Mouse (Mus musculus): Measurements from ENCODE around the gene Tecpr2. TPM values are rescaled to one million over a fixed set of nuclear protein-coding genes. Genes with fewer than 3 reads are reported as not detected.

The Tecpr2 gene
- total RNA-seq, 1 experiment from 2014 or later, result 5.7 TPM

- no peak for ATAC-seq (replicated peaks; ENCODE audit: low read depth, poor library complexity, severe bottlenecking)
Observed at GRCm38 (mm10) chr12:110939385-110939784, 50.3 kb downstream of the Tecpr2 start.

- ATAC-seq (replicated peaks; ENCODE audit: low read depth, poor library complexity, severe bottlenecking), result peak; percentile 46; the same call in 1 of the 2 replicates
Observed at GRCm38 (mm10) chr12:110940869-110941268, 51.8 kb downstream of the Tecpr2 start.

GRCm38 (mm10) chr12:110946216-110946615 lies 57.2 kb downstream of the Tecpr2 start:
- no peak for ATAC-seq (replicated peaks; ENCODE audit: low read depth, poor library complexity, severe bottlenecking)

DNA sequence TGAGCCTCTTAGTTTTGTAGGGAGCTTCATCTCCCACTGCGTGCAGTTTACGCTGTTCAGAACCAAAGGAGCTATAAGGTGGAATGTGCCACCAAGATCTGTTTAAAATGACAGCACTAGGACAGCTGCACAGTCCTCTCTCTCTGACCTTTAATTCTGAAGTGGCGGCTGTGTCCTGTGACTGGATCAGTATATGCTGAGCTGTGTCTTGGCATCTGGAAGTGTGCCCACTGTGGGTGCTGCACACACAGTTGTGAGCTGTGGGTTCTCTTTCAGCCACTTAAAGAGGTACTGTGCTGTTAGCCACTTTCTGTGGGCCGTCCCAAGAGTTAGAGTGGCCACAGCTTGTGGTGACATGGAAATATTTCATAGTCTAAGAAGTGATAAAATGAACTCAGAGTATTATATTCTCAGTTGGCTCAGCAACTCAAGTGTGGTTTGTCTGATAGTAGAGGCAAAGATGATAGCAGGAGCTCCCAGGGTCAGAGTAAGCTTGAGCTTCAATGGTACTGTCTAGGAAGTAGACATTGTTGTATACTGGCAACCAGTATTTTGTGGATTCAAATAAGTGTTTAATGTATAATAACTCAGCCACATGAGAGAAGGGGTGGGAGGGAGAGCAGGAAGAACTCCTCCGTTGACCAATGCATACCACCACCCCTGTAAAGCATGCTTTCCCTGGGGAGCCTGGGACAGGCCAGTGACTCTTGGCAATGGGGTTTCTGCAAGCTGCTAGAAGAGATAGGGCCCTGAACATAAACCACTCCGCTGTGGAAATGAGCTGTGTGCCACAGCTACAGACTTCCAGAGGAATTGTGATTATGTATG lies 59.2 kb downstream of the Tecpr2 start:
- ATAC-seq (replicated peaks; ENCODE audit: low read depth, poor library complexity, severe bottlenecking), result peak; percentile 63

DNA sequence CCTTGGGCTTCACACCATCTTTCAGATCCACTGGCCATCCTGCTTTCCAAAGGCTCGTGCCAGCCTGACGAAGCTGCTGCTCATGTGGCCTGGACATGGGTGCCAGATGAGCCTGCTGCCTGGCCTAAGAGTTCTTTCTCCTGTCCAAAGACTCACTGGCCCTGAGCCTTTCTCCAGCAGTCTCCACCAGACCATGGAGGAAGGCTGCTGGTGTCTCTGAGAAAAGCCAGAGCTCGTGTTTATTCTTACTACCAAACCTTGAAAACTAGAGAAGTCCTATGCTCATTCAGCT lies 59.8 kb downstream of the Tecpr2 start:
- ATAC-seq (replicated peaks; ENCODE audit: low read depth, poor library complexity, severe bottlenecking), result no peak

GRCm38 (mm10) chr12:110949410-110949809 lies 60.3 kb downstream of the Tecpr2 start:
- no peak for ATAC-seq (replicated peaks; ENCODE audit: low read depth, poor library complexity, severe bottlenecking)

DNA sequence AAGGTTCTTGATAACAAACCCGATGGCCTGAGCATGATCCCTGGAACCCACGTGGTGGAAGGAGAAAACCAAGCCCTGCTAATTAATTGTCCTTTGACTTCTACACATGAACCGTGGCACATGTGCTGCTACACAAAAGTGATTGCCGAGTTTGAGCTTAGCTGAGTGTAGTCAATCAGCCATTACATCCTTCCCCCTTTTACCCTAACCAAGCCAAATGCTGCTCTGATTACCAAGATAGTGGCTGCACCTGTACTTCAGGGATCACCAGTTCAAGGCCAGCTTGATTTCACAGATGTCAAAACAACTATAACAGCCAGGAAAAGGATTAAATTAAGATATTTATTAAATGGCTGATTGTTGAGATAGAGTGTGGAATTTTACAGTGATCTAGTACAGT lies 61.1 kb downstream of the Tecpr2 start:
- ATAC-seq (replicated peaks; ENCODE audit: low read depth, poor library complexity, severe bottlenecking), result no peak

GRCm38 (mm10) chr12:110951236-110951635 lies 62.2 kb downstream of the Tecpr2 start:
- peak; percentile 20; the same call in 1 of the 2 replicates for ATAC-seq (replicated peaks; ENCODE audit: low read depth, poor library complexity, severe bottlenecking)

- ATAC-seq (replicated peaks; ENCODE audit: low read depth, poor library complexity, severe bottlenecking), result no peak
Observed at GRCm38 (mm10) chr12:110952628-110953385, 63.7 kb downstream of the Tecpr2 start.

- ATAC-seq (replicated peaks; ENCODE audit: low read depth, poor library complexity, severe bottlenecking), result no peak
Observed at GRCm38 (mm10) chr12:110953443-110953842, 64.4 kb downstream of the Tecpr2 start.

DNA sequence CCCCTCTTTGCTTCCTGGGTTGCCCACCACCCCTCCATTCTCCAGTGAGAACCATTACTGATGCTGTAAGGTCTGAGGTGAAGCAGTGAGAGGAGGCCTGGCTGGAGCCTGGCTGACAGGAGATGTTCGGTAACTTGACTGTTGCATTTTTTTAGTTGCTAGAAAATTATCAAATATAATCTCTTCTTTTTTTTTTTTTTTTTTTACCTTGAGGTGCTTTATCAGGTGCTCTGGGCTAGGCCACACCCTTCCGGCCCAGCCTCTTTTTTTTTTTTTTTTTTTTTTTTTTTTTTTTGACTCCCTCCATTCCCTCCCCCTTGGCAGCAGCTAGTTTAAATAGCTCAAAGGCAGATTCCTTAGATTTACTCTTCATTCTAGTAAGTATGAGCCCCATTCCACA lies 64.8 kb downstream of the Tecpr2 start:
- no peak for ATAC-seq (replicated peaks; ENCODE audit: low read depth, poor library complexity, severe bottlenecking)

GRCm38 (mm10) chr12:110954351-110954991 lies 65.4 kb downstream of the Tecpr2 start:
- no peak for ATAC-seq (replicated peaks; ENCODE audit: low read depth, poor library complexity, severe bottlenecking)

GRCm38 (mm10) chr12:110961973-110962372 lies 72.9 kb downstream of the Tecpr2 start:
- no peak for ATAC-seq (replicated peaks; ENCODE audit: low read depth, poor library complexity, severe bottlenecking)

GRCm38 (mm10) chr12:110965500-110965899 lies 76.4 kb downstream of the Tecpr2 start:
- ATAC-seq (replicated peaks; ENCODE audit: low read depth, poor library complexity, severe bottlenecking), result no peak

GRCm38 (mm10) chr12:110966079-110966478 lies 77.0 kb downstream of the Tecpr2 start:
- ATAC-seq (replicated peaks; ENCODE audit: low read depth, poor library complexity, severe bottlenecking), result no peak

DNA sequence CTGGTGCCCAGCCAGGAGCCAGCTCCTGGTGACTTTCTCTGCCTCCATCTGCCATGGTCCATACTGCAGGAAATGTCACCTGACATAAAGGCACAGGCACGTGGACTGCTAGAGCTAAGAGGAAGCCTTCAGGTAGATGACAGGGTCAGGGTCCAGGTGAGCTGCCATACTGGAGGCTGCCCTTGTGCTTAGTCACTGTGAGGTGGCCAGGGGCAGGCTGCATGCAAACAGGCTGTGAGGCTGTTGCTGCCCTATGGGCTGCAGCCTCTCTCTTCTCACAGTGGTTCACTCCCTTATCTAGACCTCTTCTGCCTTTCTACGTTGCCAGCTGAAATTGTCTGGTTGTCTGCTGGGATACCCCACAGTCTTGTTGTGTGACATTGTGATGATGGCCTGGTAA lies 78.1 kb downstream of the Tecpr2 start:
- no peak for ATAC-seq (replicated peaks; ENCODE audit: low read depth, poor library complexity, severe bottlenecking)

- no peak for ATAC-seq (replicated peaks; ENCODE audit: low read depth, poor library complexity, severe bottlenecking)
Observed at GRCm38 (mm10) chr12:110970408-110970807, 81.3 kb downstream of the Tecpr2 start.

DNA sequence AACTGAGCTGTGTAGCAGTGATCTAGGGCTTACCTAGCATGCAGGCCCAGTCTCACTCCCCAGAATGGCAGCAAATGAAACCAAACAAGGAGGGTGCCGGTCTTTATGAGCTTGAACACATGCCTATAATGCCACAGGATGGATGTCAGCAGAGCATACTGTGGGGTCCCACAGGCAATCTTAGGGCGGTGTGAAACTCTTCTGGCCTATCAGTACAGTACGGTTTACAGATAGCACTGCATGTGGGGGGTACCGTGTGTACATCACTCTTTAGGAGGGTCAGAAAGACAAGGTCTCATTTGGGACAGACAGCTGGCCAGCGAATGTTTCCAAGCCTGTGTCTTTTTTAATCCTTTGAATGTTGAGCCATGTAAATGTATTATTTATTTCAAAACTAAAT lies 82.9 kb downstream of the Tecpr2 start:
- no peak for ATAC-seq (replicated peaks; ENCODE audit: low read depth, poor library complexity, severe bottlenecking)

GRCm38 (mm10) chr12:110973829-110974228 lies 84.8 kb downstream of the Tecpr2 start:
- ATAC-seq (replicated peaks; ENCODE audit: low read depth, poor library complexity, severe bottlenecking), result no peak

DNA sequence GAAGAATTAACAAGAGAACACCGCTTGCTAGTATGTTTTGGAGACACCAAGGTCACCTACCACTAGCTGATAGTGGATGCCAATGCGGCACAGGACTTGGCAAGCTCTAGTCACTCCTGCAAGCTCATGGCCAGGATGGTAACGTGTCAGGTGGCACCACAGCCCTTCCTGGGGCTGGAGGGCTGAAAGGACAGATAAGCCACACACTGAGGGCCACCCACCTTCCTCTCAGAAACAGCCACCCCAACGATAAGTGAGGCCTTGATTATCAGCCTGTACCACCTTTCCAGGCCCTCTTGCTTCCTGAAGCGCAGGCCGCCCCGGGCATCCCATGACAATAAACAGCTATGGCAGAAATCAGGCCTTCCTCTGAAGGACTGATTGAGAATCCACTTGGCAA lies 85.2 kb downstream of the Tecpr2 start:
- peak; percentile 66 for ATAC-seq (replicated peaks; ENCODE audit: low read depth, poor library complexity, severe bottlenecking)

DNA sequence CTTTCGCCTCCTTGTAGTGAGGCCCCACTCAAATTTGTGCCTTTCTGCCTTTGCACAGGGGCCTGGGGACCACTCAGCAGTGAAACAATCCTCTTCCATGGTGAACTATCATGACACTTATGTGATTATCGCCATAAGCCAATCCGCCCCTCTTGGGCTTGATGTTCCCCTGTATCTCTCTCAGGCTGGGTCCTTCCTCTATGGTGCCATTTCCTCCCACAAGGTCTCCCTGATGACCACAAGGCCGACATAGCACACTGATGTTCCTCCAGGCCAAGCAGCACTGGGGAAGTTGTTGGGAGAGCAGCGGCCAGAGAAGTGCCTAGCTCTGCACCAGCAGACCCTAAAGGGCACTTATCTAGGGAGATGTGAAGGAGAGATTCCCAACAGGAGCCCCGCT lies 85.7 kb downstream of the Tecpr2 start:
- peak; percentile 46 for ATAC-seq (replicated peaks; ENCODE audit: low read depth, poor library complexity, severe bottlenecking)

Measured in common myeloid progenitor, adult 5-6 weeks (primary cell).